Mouse (Mus musculus): Measurements from ENCODE around the gene Pip5k1b. TPM values are rescaled to one million over a fixed set of nuclear protein-coding genes. Genes with fewer than 3 reads are reported as not detected.

Pip5k1b gene
- polyA plus RNA-seq, 1 experiment from 2014 or later, result 1.6 TPM

- H3K9me3 ChIP-seq (replicated peaks; ENCODE audit: control insufficient read depth, low read length, poor library complexity, severe bottlenecking), result no peaks in the 10 kb centered on the region
- peaks cover 22% of the 10 kb centered on the region for H3K4me1 ChIP-seq (ENCODE audit: control insufficient read depth, insufficient read depth, low read length)
- H3K4me2 ChIP-seq (ENCODE audit: low read length), result peak overlapping the region; percentile 87
- H3K4me3 ChIP-seq (ENCODE audit: low read depth, low read length), result peak overlapping the region; percentile 85
- under 1% methylated on average over 11 of the region's 11 CpGs for WGBS
- H3K36me3 ChIP-seq (ENCODE audit: control insufficient read depth, insufficient read depth, low read length), result no peaks in the 10 kb centered on the region
- H3K27ac ChIP-seq (ENCODE audit: low read length), result peak overlapping the region; percentile 95
- no peaks in the 10 kb centered on the region for H3K27me3 ChIP-seq (ENCODE audit: control insufficient read depth, insufficient read depth, low read depth, low read length)
- peak overlapping the region; percentile 95 for H3K9ac ChIP-seq (ENCODE audit: low read depth, low read length)
- ATAC-seq, result no peak
Observed at GRCm38 (mm10) chr19:24476461-24476860, 79.2 kb downstream of the Pip5k1b start.

DNA sequence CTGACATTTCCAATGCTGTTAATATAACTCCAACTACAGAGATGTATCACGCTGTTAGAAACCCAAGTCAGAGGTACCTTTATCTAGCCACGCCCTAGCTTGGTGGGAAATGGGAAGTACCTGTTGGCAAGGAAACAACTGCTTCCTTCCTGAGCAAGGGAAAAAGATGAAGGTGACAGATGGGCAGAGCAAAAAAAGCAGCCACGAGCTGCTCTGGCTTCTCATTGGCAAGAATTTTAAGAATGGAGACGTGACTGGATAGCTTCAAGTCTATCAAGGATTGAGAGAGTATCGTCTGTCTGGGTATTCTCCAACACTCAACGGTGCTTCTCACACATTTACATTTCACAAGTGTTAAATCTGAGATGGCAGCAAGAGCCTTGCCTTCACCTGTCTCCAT, 80.4 kb downstream of the Pip5k1b start:
- no peak overlapping the region for H3K4me3 ChIP-seq (ENCODE audit: low read depth, low read length)
- no peaks in the 10 kb centered on the region for H3K27me3 ChIP-seq (ENCODE audit: control insufficient read depth, insufficient read depth, low read depth, low read length)
- 79% methylated on average over 6 of the region's 6 CpGs for WGBS
- ATAC-seq, result no peak
- H3K27ac ChIP-seq (ENCODE audit: low read length), result no peak overlapping the region
- H3K9me3 ChIP-seq (replicated peaks; ENCODE audit: control insufficient read depth, low read length, poor library complexity, severe bottlenecking), result no peaks in the 10 kb centered on the region
- peaks cover 22% of the 10 kb centered on the region for H3K4me1 ChIP-seq (ENCODE audit: control insufficient read depth, insufficient read depth, low read length)
- no peaks in the 10 kb centered on the region for H3K36me3 ChIP-seq (ENCODE audit: control insufficient read depth, insufficient read depth, low read length)
- peak overlapping the region; percentile 26; the same call in 1 of the 2 replicates for H3K4me2 ChIP-seq (ENCODE audit: low read length)
- no peak overlapping the region for H3K9ac ChIP-seq (ENCODE audit: low read depth, low read length)

DNA sequence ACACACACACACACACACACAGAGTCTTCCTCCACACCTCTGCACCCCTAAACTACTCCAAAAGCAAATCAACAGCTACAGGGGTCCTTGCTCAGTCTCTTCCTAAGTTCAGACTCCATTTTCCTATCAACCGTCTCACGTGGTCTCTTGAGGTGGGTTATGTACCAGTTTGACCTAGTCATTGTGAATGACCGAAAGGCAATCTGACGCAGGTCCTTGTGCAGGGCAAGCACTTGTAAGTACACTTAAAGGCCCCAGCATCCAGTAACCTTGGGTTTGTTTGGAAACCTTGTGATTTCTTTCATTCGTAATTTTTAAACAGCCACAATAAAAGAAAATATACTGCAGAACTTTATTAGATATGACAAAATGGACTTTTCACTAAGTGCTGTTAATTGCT, 83.2 kb downstream of the Pip5k1b start:
- Histone ChIP-seq H3K27ac (ENCODE audit: low read length) (no peak overlapping the region), H3K36me3 (ENCODE audit: control insufficient read depth, insufficient read depth, low read length) (no peaks in the 10 kb centered on the region)

DNA sequence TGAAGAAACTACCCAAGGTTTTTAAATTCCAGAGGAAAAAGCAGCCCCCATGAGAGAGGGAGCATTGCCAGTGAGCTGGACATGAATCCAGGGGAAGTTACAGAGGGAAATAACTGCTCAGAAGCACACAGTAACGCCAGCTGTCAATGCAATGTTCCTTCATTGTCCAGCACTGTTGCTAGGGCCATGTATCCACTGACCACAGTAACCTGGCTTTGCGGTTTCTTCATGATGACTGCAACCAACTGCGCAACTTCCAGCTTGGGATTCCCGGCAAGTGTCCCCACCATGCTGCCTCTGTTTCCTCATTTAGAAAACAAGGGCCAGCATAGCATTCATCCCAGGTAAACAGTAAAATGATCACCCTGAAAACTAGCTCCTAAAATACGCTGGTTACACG, 84.1 kb downstream of the Pip5k1b start:
- no peaks in the 10 kb centered on the region for H3K27me3 ChIP-seq (ENCODE audit: control insufficient read depth, insufficient read depth, low read depth, low read length)
- peaks cover 20% of the 10 kb centered on the region for H3K4me1 ChIP-seq (ENCODE audit: control insufficient read depth, insufficient read depth, low read length)
- H3K27ac ChIP-seq (ENCODE audit: low read length), result no peak overlapping the region
- H3K9me3 ChIP-seq (replicated peaks; ENCODE audit: control insufficient read depth, low read length, poor library complexity, severe bottlenecking), result no peaks in the 10 kb centered on the region
- H3K36me3 ChIP-seq (ENCODE audit: control insufficient read depth, insufficient read depth, low read length), result no peaks in the 10 kb centered on the region
- WGBS, result 90% methylated on average over 6 of the region's 6 CpGs
- no peak overlapping the region for H3K9ac ChIP-seq (ENCODE audit: low read depth, low read length)
- ATAC-seq, result no peak
- no peak overlapping the region for H3K4me3 ChIP-seq (ENCODE audit: low read depth, low read length)
- no peak overlapping the region for H3K4me2 ChIP-seq (ENCODE audit: low read length)

More for the DNA sequence above, 83.2 kb downstream of the Pip5k1b start:
- 90% methylated on average over 5 of the region's 5 CpGs for WGBS
- H3K27me3 ChIP-seq (ENCODE audit: control insufficient read depth, insufficient read depth, low read depth, low read length), result no peaks in the 10 kb centered on the region
- no peak overlapping the region for H3K9ac ChIP-seq (ENCODE audit: low read depth, low read length)
- peaks cover 20% of the 10 kb centered on the region for H3K4me1 ChIP-seq (ENCODE audit: control insufficient read depth, insufficient read depth, low read length)
- no peak overlapping the region for H3K4me3 ChIP-seq (ENCODE audit: low read depth, low read length)
- no peak overlapping the region for H3K4me2 ChIP-seq (ENCODE audit: low read length)
- ATAC-seq, result no peak
- H3K9me3 ChIP-seq (replicated peaks; ENCODE audit: control insufficient read depth, low read length, poor library complexity, severe bottlenecking), result no peaks in the 10 kb centered on the region

DNA sequence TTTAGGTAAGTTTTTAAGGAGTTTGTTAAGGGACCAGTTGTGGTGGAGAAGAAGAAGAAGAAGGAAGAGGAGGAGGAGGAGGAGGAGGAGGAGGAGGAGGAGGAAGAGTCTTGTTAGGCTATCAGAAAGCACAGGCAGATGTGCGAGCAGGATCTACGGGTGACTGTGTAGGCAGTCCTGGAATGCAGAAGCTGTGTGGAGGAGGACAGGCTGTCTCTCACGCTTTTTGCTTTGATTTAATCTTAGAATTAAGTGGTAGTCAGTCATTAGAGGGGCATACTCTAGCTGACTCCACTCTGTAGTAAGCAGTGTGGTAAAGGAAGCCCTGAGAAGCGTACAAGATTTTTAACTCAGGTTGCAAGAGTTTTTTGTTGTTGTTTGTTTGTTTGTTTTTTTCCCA, 86.5 kb downstream of the Pip5k1b start:
- Histone ChIP-seq H3K4me2 (ENCODE audit: low read length) (no peak overlapping the region), H3K4me1 (ENCODE audit: control insufficient read depth, insufficient read depth, low read length) (peaks cover 2% of the 10 kb centered on the region; the same call in 1 of the 2 replicates), H3K27ac (ENCODE audit: low read length) (no peak overlapping the region), H3K9ac (ENCODE audit: low read depth, low read length) (no peak overlapping the region), H3K27me3 (ENCODE audit: control insufficient read depth, insufficient read depth, low read depth, low read length) (no peaks in the 10 kb centered on the region), H3K36me3 (ENCODE audit: control insufficient read depth, insufficient read depth, low read length) (no peaks in the 10 kb centered on the region), H3K4me3 (ENCODE audit: low read depth, low read length) (no peak overlapping the region), H3K9me3 (replicated peaks; ENCODE audit: control insufficient read depth, low read length, poor library complexity, severe bottlenecking) (no peaks in the 10 kb centered on the region)
- ATAC-seq, result no peak
- WGBS, result 55% methylated on average over 4 of the region's 4 CpGs

- no peak overlapping the region for H3K9ac ChIP-seq (ENCODE audit: low read depth, low read length)
- 62% methylated on average over 3 of the region's 3 CpGs for WGBS
- ATAC-seq, result no peak
Observed at GRCm38 (mm10) chr19:24468616-24469015, 87.1 kb downstream of the Pip5k1b start.

GRCm38 (mm10) chr19:24463011-24463410, 92.7 kb downstream of the Pip5k1b start:
- ATAC-seq, result no peak
- no peak overlapping the region for H3K4me3 ChIP-seq (ENCODE audit: low read depth, low read length)

More at GRCm38 (mm10) chr19:24468616-24469015, 87.1 kb downstream of the Pip5k1b start:
- H3K4me1 ChIP-seq (ENCODE audit: control insufficient read depth, insufficient read depth, low read length), result no peaks in the 10 kb centered on the region
- no peaks in the 10 kb centered on the region for H3K9me3 ChIP-seq (replicated peaks; ENCODE audit: control insufficient read depth, low read length, poor library complexity, severe bottlenecking)
- H3K4me3 ChIP-seq (ENCODE audit: low read depth, low read length), result no peak overlapping the region
- no peak overlapping the region for H3K27ac ChIP-seq (ENCODE audit: low read length)
- H3K36me3 ChIP-seq (ENCODE audit: control insufficient read depth, insufficient read depth, low read length), result no peaks in the 10 kb centered on the region
- H3K27me3 ChIP-seq (ENCODE audit: control insufficient read depth, insufficient read depth, low read depth, low read length), result no peaks in the 10 kb centered on the region
- no peak overlapping the region for H3K4me2 ChIP-seq (ENCODE audit: low read length)

DNA sequence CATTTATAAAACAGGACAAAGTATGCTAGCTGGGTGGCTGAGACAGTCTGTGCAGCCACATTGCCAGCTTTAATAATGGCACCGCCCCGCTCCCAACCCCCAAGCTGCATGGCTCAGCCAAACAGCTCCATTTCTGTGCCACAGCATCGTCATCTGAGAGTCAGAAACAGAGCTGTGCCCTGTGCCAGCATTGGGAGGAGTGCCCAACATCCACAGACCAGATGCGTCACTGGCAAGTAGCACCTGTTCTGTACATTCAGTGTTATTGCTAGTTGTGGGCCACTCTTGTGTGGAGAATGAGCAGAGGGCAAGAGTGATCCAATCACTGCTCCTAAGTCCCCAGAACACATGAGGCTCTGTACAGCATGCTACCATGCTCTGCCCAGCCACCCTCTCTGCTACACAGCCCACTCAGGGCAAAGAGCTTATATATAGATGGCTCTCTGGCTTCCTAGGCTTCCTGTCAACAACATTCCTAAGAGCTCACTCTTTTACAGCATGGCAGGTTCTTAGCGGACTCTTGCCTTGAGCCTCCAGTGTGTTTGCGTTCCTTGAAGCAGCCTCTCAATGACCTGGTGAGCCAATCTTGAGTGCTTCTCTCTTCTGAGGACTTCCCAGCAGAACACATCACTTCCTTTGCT, 99.0 kb downstream of the Pip5k1b start:
- Histone ChIP-seq H3K9ac (ENCODE audit: low read depth, low read length) (no peak overlapping the region), H3K27ac (ENCODE audit: low read length) (no peak overlapping the region), H3K4me3 (ENCODE audit: low read depth, low read length) (no peak overlapping the region), H3K9me3 (replicated peaks; ENCODE audit: control insufficient read depth, low read length, poor library complexity, severe bottlenecking) (no peaks in the 10 kb centered on the region), H3K27me3 (ENCODE audit: control insufficient read depth, insufficient read depth, low read depth, low read length) (no peaks in the 10 kb centered on the region), H3K36me3 (ENCODE audit: control insufficient read depth, insufficient read depth, low read length) (no peaks in the 10 kb centered on the region), H3K4me2 (ENCODE audit: low read length) (no peak overlapping the region), H3K4me1 (ENCODE audit: control insufficient read depth, insufficient read depth, low read length) (peaks cover 7% of the 10 kb centered on the region; the same call in 1 of the 2 replicates)
- no peak for ATAC-seq
- 90% methylated on average over 6 of the region's 6 CpGs for WGBS

More at GRCm38 (mm10) chr19:24463011-24463410, 92.7 kb downstream of the Pip5k1b start:
- Histone ChIP-seq H3K27me3 (ENCODE audit: control insufficient read depth, insufficient read depth, low read depth, low read length) (no peaks in the 10 kb centered on the region), H3K4me2 (ENCODE audit: low read length) (no peak overlapping the region), H3K9me3 (replicated peaks; ENCODE audit: control insufficient read depth, low read length, poor library complexity, severe bottlenecking) (no peaks in the 10 kb centered on the region), H3K9ac (ENCODE audit: low read depth, low read length) (no peak overlapping the region), H3K4me1 (ENCODE audit: control insufficient read depth, insufficient read depth, low read length) (no peaks in the 10 kb centered on the region), H3K27ac (ENCODE audit: low read length) (no peak overlapping the region), H3K36me3 (ENCODE audit: control insufficient read depth, insufficient read depth, low read length) (no peaks in the 10 kb centered on the region)
- 63% methylated on average over 2 of the region's 3 CpGs for WGBS

GRCm38 (mm10) chr19:24455249-24455960, 100.3 kb downstream of the Pip5k1b start:
- Histone ChIP-seq H3K27ac (ENCODE audit: low read length) (no peak overlapping the region), H3K4me2 (ENCODE audit: low read length) (no peak overlapping the region), H3K4me1 (ENCODE audit: control insufficient read depth, insufficient read depth, low read length) (peaks cover 7% of the 10 kb centered on the region; the same call in 1 of the 2 replicates), H3K9ac (ENCODE audit: low read depth, low read length) (no peak overlapping the region), H3K27me3 (ENCODE audit: control insufficient read depth, insufficient read depth, low read depth, low read length) (no peaks in the 10 kb centered on the region), H3K36me3 (ENCODE audit: control insufficient read depth, insufficient read depth, low read length) (no peaks in the 10 kb centered on the region), H3K9me3 (replicated peaks; ENCODE audit: control insufficient read depth, low read length, poor library complexity, severe bottlenecking) (no peaks in the 10 kb centered on the region), H3K4me3 (ENCODE audit: low read depth, low read length) (no peak overlapping the region)
- ATAC-seq, result no peak
- 73% methylated on average over 6 of the region's 6 CpGs for WGBS
